Mouse (Mus musculus): ENCODE data around the gene Hist2h2aa2.
"Not testable (repeated sequence)": the region's sequence is repeated elsewhere in the genome, so short reads cannot be mapped to it uniquely, and the experiment has no call there.

The Hist2h2aa2 gene

DNA sequence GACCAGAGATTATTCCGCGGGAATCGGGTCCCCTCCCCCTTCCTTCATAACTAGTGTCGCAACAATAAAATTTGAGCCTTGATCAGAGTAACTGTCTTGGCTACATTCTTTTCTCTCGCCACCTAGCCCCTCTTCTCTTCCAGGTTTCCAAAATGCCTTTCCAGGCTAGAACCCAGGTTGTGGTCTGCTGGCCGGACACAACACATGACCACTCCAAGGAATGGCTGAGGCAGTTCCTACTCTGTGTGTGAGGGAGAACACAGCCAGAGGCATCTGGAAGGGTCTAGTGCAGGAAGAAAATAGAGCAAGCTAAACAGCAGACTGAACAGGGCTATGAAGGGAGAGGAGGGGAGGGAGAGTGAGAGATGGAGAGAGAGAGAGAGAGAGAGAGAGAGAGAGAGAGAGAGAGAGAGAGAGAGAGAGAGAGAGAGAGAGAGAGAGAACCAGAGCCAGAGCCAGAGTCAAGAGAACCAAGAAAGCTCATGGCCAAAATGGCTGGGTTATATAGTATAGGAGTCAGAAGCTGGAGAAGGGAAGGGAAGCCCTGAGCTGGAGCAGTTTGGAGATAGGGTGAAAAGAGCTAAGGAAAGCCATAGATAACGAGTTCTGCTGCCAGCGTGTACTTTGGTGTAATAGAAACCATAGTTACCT, 41.4 kb downstream of the Hist2h2aa2 start:
- not testable (repeated sequence) for DNase-seq (ENCODE audit: low spot score in 2 of 2)

DNA sequence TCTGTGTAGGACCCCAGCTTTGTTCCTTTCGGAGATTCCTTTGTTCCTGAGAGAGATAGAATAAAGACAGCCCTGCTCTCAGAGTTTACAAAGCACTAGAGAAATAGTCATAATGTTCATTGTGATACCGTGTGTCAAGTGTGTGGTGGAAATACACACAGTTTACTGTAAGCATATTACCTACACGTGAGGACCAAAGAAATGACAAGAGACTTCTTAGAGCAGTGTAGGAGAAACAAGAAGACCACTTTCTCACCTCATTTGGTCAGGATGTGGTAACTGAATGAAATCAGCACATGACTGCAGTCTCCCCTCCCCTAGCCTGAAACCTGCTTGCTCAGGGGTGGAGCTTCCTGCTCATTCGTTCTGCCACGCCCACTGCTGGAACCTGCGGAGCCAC, 41.9 kb downstream of the Hist2h2aa2 start:
- DNase-seq (ENCODE audit: low spot score in 2 of 2): no peak

DNA sequence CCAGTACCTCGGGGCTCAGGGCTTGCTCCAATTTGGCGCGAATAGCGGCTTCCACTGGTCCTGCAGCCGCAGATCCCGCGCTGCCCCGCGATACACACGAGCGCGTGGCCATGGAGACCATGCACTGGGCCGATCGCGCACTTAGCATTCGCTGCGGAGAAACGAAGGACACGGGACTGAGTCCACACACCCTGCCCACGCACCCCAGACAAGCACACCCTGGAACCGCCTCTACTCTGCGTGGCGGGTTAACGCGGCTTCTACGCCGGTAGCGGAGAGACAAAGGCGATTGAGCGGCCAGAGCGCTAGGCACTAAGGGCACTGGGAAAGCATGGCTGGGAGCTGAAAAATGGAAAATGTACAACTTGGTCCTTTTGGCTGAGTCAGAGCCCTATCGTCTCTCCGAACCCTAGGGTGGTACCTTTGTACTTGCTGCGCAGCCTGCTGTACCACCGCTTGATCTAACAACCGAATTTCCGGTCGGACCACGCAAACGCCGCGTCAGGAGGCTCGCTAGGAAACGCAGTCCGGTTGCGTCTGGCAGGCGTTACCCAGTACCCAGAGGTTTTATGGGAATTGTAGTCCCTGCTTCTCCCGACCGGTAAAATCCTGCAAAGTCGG, 42.8 kb downstream of the Hist2h2aa2 start:
- DNase-seq (ENCODE audit: low spot score in 2 of 2): peak; percentile 95 to 96

DNA sequence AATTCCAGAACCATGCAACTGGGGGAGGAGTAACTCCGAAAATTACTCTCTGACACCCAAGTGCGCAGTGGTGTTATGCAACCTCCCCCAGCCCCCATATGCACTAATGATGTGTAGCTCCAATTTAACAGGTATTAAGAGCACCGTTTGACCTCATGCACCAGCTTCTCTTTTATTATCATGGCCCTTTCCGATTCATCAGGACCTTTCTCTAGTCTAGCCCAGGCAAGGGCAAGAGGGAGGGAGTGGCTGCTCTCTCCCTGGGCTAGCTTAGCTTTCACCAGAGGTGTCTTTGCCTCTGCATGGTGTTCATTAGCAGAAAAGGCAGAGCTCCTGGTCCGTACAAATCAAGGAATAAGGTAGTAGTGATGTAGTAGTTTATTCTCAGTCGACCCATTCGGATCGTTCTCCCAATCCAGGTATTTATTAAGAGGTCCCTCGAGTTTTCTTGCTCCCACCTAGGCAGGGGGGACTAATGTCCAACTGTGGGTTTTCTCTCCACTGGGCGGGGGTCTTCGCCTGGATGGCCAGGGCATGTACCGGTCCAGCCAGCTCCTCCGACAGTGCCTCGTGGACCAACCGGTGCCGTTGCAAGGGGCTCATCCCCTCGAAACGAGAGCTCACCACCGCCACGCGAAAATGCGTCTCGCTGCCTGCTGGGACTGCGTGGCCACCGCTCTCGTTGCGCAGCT, 43.5 kb downstream of the Hist2h2aa2 start:
- DNase-seq (ENCODE audit: low spot score in 2 of 2): no peak

DNA sequence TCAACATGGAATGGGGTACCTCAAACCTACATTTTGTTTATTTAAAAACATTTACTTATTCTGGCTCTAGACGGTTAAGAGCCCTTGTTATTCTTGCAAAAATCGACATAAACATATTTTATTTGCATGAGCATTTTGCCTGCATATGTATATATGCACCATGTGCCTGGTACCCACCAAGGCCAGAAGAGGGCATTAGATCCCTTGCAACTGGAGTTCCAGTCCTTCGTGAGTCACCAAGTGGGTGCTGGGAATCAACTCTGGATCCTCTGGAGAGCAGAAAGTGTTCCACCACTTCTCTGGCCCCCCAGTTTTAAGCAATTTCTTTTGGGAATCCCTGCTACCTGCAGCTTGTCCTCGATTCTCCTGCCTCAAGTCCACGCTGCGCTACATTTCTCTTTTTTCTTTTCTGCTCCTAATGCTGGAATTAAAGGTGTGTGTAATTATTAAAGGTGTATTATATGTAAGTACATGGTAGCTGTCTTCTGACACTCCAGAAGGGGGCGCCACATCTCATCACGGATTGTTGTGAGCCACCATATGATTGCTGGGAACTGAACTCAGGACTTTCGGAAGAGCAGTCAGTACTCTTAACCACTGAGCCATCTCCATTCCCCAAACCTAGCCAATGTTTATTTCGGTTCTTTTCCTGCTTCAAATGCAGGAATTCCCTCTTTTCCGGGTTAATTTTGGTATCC, 44.3 kb downstream of the Hist2h2aa2 start:
- no peak for DNase-seq (ENCODE audit: low spot score in 2 of 2)

DNA sequence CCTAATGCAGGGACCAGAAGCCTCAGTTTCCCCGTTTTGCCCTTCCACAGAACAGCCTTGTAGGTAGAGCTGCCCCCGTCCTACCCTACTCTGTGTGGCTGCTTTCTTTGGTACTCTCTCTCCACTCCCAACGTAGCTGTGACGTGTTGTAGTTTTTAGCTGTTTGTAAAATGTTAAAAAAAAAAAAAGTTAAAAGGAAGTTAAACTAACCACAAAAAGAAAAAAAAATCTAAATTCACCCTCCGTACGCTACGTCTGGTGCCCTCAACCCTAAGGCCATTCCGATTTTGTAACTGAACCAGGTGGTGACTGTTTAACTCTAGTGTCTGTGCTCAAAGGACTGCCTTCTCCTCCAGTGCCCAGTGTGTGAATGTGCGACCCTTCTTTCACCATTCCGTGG, 45.1 kb downstream of the Hist2h2aa2 start:
- no peak for DNase-seq (ENCODE audit: low spot score in 2 of 2)

DNA sequence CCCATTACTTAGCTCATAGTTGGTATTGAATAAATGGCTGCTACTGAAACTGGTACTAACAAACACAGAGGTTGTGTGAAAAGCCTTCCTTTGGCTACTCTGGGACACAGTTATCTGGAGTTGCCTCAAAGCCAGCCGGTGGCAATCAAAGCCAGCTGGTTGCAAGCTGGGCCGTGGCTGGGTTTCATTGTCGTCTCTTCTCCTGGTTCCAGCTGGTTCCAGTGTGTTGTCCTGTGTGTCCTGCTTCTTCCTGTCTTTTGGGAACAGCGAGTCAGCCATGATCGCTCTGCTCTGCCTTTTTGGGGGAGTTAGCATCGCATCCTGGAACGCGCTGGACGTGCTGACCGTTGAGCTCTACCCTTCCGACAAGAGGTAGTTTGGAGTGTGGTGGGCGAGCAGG, 47.1 kb downstream of the Hist2h2aa2 start:
- no peak for DNase-seq (ENCODE audit: low spot score in 2 of 2)
